Mouse (Mus musculus) embryonic facial prominence, embryonic 13.5 days (tissue): ENCODE results near the gene Sgsm3. TPM values are rescaled to one million over a fixed set of nuclear protein-coding genes. Genes with fewer than 3 reads are reported as not detected.

Experiments
- ATAC-seq: fragments of 200-750 bp; cut with Nextera tagmentation; 2 replicates; pipeline ENCODE4 v1.8.0; 2017; ENCODE audit warnings: low read depth; ENCODE audit not compliant: insufficient number of reproducible peaks, insufficient read depth, low FRiP score, low TSS enrichment
- H3K27ac ChIP-seq: fragments of 300-500 bp; sonication (generic); 2 replicates; pipeline ENCODE4 v1.5.1; 2015; ENCODE audit warnings: moderate library complexity, mild to moderate bottlenecking, inconsistent platforms
- H3K27me3 ChIP-seq: fragments of 300-500 bp; sonication (generic); 2 replicates; pipeline ENCODE4 v1.6.1; 2015; ENCODE audit warnings: mild to moderate bottlenecking, inconsistent platforms
- H3K36me3 ChIP-seq: fragments of 300-500 bp; sonication (generic); 2 replicates; pipeline ENCODE4 v1.6.1; 2015; ENCODE audit warnings: mild to moderate bottlenecking, inconsistent platforms
- H3K4me1 ChIP-seq: fragments of 300-500 bp; sonication (generic); 2 replicates; pipeline ENCODE4 v1.6.1; 2015; ENCODE audit warnings: inconsistent platforms
- H3K4me2 ChIP-seq: fragments of 300-500 bp; sonication (generic); 2 replicates; pipeline ENCODE4 v1.6.1; 2015; ENCODE audit warnings: moderate library complexity, mild to moderate bottlenecking, inconsistent platforms
- H3K4me3 ChIP-seq: fragments of 300-500 bp; sonication (generic); 2 replicates; pipeline ENCODE4 v1.5.1; 2015; ENCODE audit warnings: mild to moderate bottlenecking, inconsistent platforms
- H3K9ac ChIP-seq: fragments of 300-500 bp; sonication (generic); 2 replicates; pipeline ENCODE4 v1.6.1; 2015; ENCODE audit warnings: mild to moderate bottlenecking, inconsistent platforms
- H3K9me3 ChIP-seq: fragments of 300-500 bp; sonication (generic); 2 replicates; pipeline ENCODE4 v1.6.1; 2016; ENCODE audit warnings: inconsistent platforms
- WGBS: fragments of 180-500 bp; shearing (Covaris S2); methylation state at CpG from one replicate; pipeline ENCODE4 v1.1.7; 2015; ENCODE audit warnings: mixed read lengths; 5-methylcytosine and 5-hydroxymethylcytosine counted together
- polyA plus RNA-seq: library from polyadenylated mRNA; unstranded; fragments of >200 nt; fragmentation: Nextera tagmentation; extraction: Ambion mirVana; gene quantifications from 2 replicates; pipeline ENCODE4 v1.2.1, GENCODE M21; 2015

The Sgsm3 gene
- polyA plus RNA-seq, 1 experiment from 2014 or later: 25.9 TPM

DNA sequence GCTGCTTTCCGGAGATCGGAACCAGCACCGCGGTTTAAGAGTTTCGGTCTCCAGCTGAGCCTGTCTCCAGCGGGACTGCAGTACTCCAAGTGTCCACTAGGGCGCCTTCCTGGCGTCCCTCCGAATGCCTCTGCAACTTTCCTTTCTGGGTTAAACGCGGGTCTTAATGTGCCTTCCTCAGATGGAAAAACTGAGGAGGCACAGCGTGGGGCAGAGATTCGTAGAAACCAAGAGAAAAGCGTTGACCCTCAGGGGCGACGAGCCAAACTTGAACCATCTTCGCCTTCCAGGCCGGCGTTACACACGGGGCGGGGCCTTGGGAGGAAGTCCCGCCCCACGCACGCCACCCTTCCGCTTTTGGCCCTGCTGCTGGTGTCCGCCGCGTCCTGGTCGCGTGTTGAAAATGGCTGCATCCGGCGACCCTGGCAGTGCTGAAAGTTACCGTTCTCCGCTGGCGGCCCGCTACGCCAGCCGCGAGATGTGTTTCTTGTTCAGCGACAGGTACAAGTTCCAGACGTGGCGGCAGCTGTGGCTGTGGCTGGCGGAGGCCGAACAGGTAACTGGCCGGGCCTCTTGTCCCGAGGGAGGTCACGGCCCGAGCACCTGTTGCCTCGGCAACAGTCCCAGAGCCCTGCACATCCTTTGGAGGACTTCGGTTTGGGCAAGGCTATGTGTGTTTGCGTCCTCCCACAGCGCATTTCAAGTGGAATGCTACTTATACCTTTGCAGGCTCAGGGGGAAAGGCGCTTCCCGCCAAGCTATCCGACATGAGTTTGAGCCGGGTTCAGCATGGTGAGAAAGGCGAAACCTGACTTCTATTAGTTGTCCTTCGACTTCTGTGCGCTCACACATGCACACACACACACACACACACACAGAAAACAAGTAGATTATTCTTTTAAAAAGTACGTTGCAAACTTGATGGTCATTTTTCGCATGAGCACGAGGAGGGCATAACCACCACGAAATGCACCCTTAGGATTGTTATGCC is 29.1 kb upstream of the Sgsm3 start, which contains the start of gene Adsl:
Adsl (plus strand) TSS at position 346 of the 991 bp plus-strand sequence.
- peak within 1 kb of the TSS; percentile 87 for H3K9ac ChIP-seq
- peak within 1 kb of the TSS; percentile 89 for H3K4me3 ChIP-seq
- WGBS: under 1% methylated on average over 63 of the region's 63 CpGs
- H3K9me3 ChIP-seq: no peaks in the 10 kb centered on the region
- H3K27ac ChIP-seq: peak within 1 kb of the TSS; percentile 82
- H3K36me3 ChIP-seq: peaks cover 27% of the 10 kb centered on the region
- H3K27me3 ChIP-seq: no peaks in the 10 kb centered on the region
- H3K4me1 ChIP-seq: peaks cover 12% of the 10 kb centered on the region
- H3K4me2 ChIP-seq: peak within 1 kb of the TSS; percentile 81
- peak; percentile 84 for ATAC-seq

DNA sequence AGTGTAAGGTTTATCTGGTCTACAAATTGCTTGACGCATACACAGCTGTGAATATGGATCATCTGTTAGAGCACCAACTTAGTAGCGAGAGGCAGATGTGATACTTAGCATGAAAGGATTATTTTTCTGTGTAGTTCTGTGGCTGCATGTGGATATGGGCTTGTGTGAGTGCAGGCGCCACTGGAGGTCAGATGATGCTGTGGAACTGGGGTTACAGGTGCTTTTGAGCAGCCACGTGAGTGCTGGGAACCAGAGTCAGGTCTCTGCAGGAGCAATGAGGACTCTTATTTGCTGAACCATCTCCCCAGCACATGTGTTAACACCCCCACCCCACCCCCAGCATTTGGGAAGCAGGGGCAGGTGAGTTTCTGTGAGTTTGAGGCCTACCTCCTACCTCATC is 28.1 kb upstream of the Sgsm3 start:
- Histone ChIP-seq H3K9ac (peak overlapping the region; percentile 87), H3K9me3 (no peaks in the 10 kb centered on the region), H3K36me3 (peaks cover 37% of the 10 kb centered on the region), H3K4me2 (peak overlapping the region; percentile 81), H3K4me1 (peaks cover 12% of the 10 kb centered on the region), H3K27ac (no peak overlapping the region), H3K27me3 (no peaks in the 10 kb centered on the region), H3K4me3 (peak overlapping the region; percentile 89)
- WGBS: 47% methylated on average over 4 of the region's 4 CpGs
- ATAC-seq: no peak

DNA sequence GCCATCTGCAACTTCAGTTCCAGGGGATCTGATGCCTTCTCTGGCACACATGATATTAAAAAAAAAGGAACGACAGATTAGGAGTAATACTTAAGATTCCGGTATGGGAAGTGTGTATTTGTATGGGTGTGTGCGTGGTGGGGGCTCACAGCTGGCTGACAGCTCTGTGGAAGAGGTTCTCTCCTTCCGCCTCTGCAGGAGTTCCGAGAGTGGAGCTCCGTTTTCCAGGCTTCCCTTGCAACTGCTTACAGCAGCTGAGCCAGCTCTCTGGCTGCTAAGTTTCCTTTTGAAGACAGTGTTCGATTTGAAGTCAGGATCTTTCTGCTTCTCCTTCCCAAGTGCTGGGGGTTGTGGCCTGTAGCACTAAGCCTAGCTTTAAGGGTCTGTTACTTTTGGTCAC is 27.5 kb upstream of the Sgsm3 start:
- Histone ChIP-seq H3K9me3 (no peaks in the 10 kb centered on the region), H3K4me2 (peak overlapping the region; percentile 81), H3K27ac (no peak overlapping the region), H3K4me1 (peaks cover 12% of the 10 kb centered on the region), H3K27me3 (no peaks in the 10 kb centered on the region), H3K4me3 (peak overlapping the region; percentile 89), H3K9ac (peak overlapping the region; percentile 87), H3K36me3 (peaks cover 43% of the 10 kb centered on the region)
- WGBS: 87% methylated on average over 7 of the region's 7 CpGs
- ATAC-seq: no peak

DNA sequence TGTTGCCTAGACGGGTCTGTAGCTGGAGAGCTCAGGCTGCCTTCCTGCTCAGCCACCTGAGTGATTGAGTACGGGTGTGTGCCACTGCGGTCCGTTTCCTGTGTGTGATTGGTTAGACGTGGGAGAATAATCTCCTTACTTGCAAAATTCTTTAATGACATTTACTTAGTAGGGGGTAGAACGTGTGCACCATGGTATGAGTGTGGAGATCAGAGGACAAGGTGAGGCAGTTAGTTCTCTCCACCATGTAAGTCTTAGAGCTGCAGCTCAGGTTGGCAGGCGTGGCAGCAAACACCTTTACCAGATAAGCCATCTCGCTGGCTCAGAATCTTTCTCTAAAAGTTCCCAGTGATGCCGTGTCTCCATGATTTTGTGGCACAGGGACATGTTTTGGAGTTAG is 23.6 kb upstream of the Sgsm3 start:
- no peak overlapping the region for H3K4me2 ChIP-seq
- no peak overlapping the region for H3K27ac ChIP-seq
- H3K9me3 ChIP-seq: no peaks in the 10 kb centered on the region
- no peak overlapping the region for H3K4me3 ChIP-seq
- peaks cover 82% of the 10 kb centered on the region for H3K36me3 ChIP-seq
- no peak overlapping the region for H3K9ac ChIP-seq
- WGBS: 90% methylated on average over 9 of the region's 9 CpGs
- peaks cover 12% of the 10 kb centered on the region for H3K4me1 ChIP-seq
- H3K27me3 ChIP-seq: no peaks in the 10 kb centered on the region
- no peak for ATAC-seq

DNA sequence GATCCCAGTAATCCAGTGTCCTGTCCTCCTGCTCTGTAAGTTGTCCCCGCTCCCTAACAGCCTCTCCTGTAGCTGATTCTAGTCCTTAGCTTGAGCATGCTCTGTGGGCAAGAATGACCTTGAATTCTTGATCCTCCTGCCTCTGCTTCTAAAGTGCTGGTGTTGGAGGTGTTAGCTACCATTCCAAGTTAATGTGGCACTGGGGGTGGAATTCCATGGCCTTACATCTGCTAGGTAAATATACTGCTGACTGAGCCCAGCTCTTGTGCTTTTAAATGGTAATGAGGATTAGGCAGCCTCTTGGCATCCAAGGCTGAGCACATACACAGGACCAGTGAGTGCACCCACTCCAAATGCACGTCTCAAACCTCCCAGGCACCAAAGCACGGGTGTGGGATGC is 22.7 kb upstream of the Sgsm3 start:
- Histone ChIP-seq H3K4me1 (peaks cover 4% of the 10 kb centered on the region), H3K27me3 (no peaks in the 10 kb centered on the region), H3K27ac (no peak overlapping the region), H3K9me3 (no peaks in the 10 kb centered on the region), H3K4me3 (no peak overlapping the region), H3K4me2 (no peak overlapping the region), H3K9ac (no peak overlapping the region), H3K36me3 (peaks cover 88% of the 10 kb centered on the region)
- WGBS: 85% methylated on average over 3 of the region's 3 CpGs
- ATAC-seq: no peak

DNA sequence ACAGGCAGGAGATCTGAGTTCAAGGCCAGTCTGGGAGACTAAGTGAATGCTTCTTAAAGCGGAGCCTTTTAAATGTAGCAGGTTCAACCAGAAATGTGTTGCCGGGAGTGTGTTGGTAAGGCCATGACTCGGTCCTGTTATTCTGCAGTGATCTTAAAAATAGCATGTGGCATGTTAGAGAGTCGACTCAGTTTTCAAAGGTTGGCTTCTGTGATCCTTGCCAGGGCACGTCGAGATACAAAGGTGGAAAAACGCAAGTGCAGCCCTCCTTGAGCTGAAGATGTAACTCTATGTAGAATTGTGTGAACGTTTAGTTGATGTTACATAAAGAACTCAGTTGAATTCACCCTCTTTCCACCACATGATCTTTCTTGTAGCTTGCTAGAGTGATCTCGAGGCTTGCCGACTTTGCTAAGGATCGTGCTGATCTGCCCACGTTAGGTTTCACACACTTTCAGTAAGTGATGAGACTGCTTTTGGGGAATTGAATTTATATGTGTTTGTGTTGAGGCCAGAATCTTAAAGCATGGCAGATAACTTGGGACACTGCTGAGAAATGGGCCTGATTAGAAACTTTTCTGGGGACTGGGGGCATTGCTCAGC is 21.6 kb upstream of the Sgsm3 start:
- no peak for ATAC-seq
- WGBS: 93% methylated on average over 12 of the region's 12 CpGs
- peaks cover 89% of the 10 kb centered on the region for H3K36me3 ChIP-seq
- H3K9me3 ChIP-seq: no peaks in the 10 kb centered on the region
- H3K9ac ChIP-seq: no peak overlapping the region
- no peak overlapping the region for H3K4me2 ChIP-seq
- no peak overlapping the region for H3K27ac ChIP-seq
- no peak overlapping the region for H3K4me3 ChIP-seq
- no peaks in the 10 kb centered on the region for H3K4me1 ChIP-seq
- no peaks in the 10 kb centered on the region for H3K27me3 ChIP-seq

DNA sequence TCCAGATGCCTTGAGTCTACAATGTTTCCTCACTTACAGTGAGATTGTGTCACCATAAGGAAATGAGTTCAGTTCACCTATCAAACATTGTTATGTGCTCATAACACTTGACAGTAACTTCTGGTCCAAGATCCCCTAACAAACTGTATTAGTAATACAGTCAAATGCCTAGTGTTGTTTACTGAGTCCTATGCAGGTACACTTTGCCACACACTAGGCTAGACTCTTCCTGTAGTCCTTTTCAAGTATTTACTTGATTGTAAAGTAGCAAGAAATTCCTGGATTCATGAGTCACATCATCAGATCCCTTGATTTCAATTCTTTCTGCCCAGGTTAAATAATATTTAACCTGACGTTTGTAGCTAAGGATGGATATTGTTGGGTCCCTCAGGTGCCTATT is 8.2 kb upstream of the Sgsm3 start:
- ATAC-seq: no peak
- no peaks in the 10 kb centered on the region for H3K27me3 ChIP-seq
- WGBS: 88% methylated on average over 1 of the region's 1 CpGs
- H3K4me1 ChIP-seq: no peaks in the 10 kb centered on the region
- no peak overlapping the region for H3K4me3 ChIP-seq
- no peak overlapping the region for H3K4me2 ChIP-seq
- no peak overlapping the region for H3K27ac ChIP-seq
- no peaks in the 10 kb centered on the region for H3K9me3 ChIP-seq
- no peak overlapping the region for H3K9ac ChIP-seq
- H3K36me3 ChIP-seq: peaks cover 57% of the 10 kb centered on the region

DNA sequence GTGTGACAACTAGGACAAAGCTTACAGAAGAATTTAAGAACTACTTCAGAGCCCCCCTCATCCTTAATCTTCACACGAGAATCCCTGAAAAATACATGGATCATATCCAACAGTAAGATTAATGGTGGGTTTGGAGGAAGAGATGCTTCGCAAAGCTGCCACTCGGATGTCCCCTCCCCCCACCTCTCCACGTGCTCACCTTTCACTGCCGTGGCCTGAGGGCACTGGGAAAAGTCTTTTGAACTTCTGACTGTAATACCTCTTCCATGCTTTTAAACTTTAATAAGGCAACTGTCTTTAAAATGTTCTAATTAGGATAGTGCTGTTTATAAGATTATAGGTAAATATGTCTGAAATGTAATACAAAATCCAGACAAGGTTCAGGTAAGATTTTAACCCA is 3.3 kb upstream of the Sgsm3 start:
- WGBS: 25% methylated on average over 5 of the region's 5 CpGs
- Histone ChIP-seq H3K27ac (no peak overlapping the region), H3K9me3 (no peaks in the 10 kb centered on the region), H3K4me2 (no peak overlapping the region), H3K4me3 (no peak overlapping the region), H3K4me1 (peaks cover 7% of the 10 kb centered on the region; the same call in 1 of the 2 replicates), H3K27me3 (no peaks in the 10 kb centered on the region), H3K36me3 (peaks cover 13% of the 10 kb centered on the region), H3K9ac (no peak overlapping the region)
- no peak for ATAC-seq

DNA sequence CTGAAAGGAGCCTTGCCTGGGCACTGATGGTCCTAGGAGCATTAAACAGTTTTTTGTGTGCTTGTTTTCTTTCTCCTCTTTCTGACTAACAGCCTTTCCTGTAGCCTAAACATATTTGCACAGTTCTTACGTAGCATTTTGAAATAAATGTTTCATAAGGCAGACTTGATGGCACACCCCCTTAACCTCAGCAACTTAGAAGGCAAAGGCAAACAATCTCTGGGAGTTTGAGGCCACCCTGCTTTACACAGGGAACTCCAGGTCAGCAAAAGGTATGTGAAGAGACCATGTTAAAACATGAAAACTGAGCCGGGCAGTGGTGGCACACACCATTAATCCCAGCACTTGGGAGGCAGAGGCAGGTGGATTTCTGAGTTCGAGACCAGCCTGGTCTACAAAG is 1.9 kb upstream of the Sgsm3 start:
- Histone ChIP-seq H3K4me2 (no peak overlapping the region), H3K27me3 (no peaks in the 10 kb centered on the region), H3K9ac (no peak overlapping the region), H3K36me3 (no peaks in the 10 kb centered on the region), H3K27ac (no peak overlapping the region), H3K9me3 (no peaks in the 10 kb centered on the region), H3K4me1 (peaks cover 7% of the 10 kb centered on the region; the same call in 1 of the 2 replicates), H3K4me3 (no peak overlapping the region)
- WGBS: 87% methylated on average over 3 of the region's 3 CpGs
- ATAC-seq: no peak

DNA sequence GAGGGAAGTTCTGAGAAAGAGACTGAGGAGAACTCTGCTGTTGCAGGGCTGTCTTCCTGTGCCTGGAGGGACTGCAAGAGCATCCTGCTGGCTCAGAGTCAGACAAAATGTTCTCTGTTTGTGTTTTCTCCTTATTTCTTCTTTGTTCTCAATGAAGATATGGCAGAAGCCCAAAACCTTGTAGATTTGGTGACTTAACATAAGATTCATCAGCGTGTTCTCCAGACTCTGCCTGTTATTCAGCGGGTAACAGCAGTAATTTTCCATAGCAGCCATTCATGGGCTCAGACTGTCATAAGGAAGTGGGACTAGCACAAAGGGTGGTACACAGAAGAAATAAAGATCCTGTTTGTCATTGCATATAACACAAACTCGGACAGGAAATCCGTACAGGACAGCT is 2.0 kb downstream of the Sgsm3 start:
- H3K9me3 ChIP-seq: no peaks in the 10 kb centered on the region
- H3K27me3 ChIP-seq: no peaks in the 10 kb centered on the region
- no peak overlapping the region for H3K4me2 ChIP-seq
- H3K27ac ChIP-seq: no peak overlapping the region
- H3K9ac ChIP-seq: no peak overlapping the region
- no peak for ATAC-seq
- no peaks in the 10 kb centered on the region for H3K36me3 ChIP-seq
- 76% methylated on average over 4 of the region's 4 CpGs for WGBS
- H3K4me3 ChIP-seq: no peak overlapping the region
- H3K4me1 ChIP-seq: peaks cover 7% of the 10 kb centered on the region; the same call in 1 of the 2 replicates

DNA sequence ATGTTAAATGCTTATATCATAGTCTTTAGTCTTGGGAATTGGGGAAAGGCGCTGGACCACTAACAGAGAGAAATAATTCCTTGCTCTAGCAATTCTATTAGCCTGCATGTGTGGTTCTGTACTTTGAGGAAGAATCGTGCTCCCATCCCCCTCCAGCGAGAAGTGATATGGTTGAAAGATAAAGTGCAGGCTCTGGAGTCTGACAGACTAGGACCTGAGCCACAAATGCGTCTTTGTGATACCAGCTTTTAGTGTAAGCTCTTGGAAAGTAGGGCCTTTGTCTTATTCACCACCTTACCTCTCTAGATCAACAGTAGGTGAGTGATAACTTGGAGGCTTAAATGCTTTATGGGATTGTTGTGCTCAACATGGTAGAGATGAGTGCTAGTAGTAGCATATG is 3.6 kb downstream of the Sgsm3 start:
- H3K4me2 ChIP-seq: no peak overlapping the region
- H3K27ac ChIP-seq: no peak overlapping the region
- no peak overlapping the region for H3K4me3 ChIP-seq
- H3K36me3 ChIP-seq: no peaks in the 10 kb centered on the region
- no peak overlapping the region for H3K9ac ChIP-seq
- peaks cover 7% of the 10 kb centered on the region; the same call in 1 of the 2 replicates for H3K4me1 ChIP-seq
- WGBS: 80% methylated on average over 4 of the region's 4 CpGs
- H3K9me3 ChIP-seq: no peaks in the 10 kb centered on the region
- no peaks in the 10 kb centered on the region for H3K27me3 ChIP-seq
- no peak for ATAC-seq

DNA sequence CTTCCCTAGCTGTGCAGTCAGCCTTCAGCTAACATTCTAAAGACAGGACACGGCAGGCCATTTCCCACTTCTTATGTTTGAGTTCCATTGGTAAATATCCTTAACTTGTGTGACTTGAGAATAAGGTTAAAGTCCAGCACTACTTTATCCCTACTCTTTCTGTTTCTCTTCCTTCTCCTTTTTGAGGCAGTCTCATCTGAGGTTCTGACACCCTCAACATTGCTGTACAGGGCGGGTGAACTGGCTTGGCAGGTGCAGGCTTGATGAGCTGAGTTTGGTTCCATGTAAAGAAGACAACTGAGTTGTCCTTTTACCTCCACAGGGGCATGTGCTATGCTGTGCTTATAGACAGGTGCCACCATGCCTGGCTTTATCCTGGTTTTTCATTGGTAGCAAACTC is 5.7 kb downstream of the Sgsm3 start:
- WGBS: 80% methylated on average over 2 of the region's 2 CpGs
- no peak overlapping the region for H3K4me2 ChIP-seq

More for the DNA sequence above, 5.7 kb downstream of the Sgsm3 start:
- Histone ChIP-seq H3K36me3 (no peaks in the 10 kb centered on the region), H3K27ac (no peak overlapping the region), H3K4me1 (peaks cover 5% of the 10 kb centered on the region; the same call in 1 of the 2 replicates), H3K4me3 (no peak overlapping the region), H3K9me3 (no peaks in the 10 kb centered on the region), H3K9ac (no peak overlapping the region), H3K27me3 (no peaks in the 10 kb centered on the region)
- no peak for ATAC-seq
